Mouse (Mus musculus): ENCODE results near the gene Sulf2. TPM values are rescaled to one million over a fixed set of nuclear protein-coding genes. Genes with fewer than 3 reads are reported as not detected.
A peak's percentile ranks its signal among the peaks of the same experiment; 100 is the strongest.

Sulf2 gene
- polyA plus RNA-seq, 1 experiment from 2014 or later, result 156 TPM

DNA sequence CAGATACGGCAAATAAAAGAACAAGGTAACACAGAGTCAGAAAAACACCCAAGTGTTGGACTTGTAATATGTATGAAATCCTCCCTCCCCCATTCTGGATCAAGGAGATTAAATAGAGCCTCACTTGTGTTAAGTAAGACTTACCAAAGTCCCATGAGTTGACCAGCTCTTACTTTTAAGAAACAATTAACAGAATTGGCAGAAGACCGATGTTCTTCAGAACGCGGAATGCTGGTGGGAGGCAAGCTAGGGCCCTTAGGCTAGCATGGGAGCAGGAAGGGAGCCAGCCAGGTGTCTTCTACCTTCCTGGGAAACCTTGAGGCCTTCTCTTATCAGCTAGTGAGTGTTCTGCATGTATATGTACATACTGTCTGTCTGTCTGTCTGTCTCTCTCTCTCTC is 107.5 kb downstream of the Sulf2 start:
- H3K27me3 ChIP-seq (ENCODE audit: control insufficient read depth, insufficient read depth, low read length), result no peaks in the 10 kb centered on the region
- H3K27ac ChIP-seq (ENCODE audit: low read depth, low read length), result no peak overlapping the region
- H3K4me2 ChIP-seq (ENCODE audit: low read depth), result no peak overlapping the region
- no peak overlapping the region for H3K4me3 ChIP-seq (ENCODE audit: low read depth, low read length)
- no peak overlapping the region for H3K9ac ChIP-seq (ENCODE audit: low read length)
- no peaks in the 10 kb centered on the region for H3K9me3 ChIP-seq (ENCODE audit: control insufficient read depth, low read length)
- no peak for DNase-seq (ENCODE audit: low spot score)
- no peaks in the 10 kb centered on the region for H3K4me1 ChIP-seq (ENCODE audit: control insufficient read depth, insufficient read depth, low read length)
- no peak for ATAC-seq (ENCODE audit: insufficient read depth, low FRiP score, low TSS enrichment)
- peaks cover 8% of the 10 kb centered on the region for H3K36me3 ChIP-seq (ENCODE audit: control insufficient read depth, insufficient read depth, low read length)
- 93% methylated on average over 4 of the region's 4 CpGs for WGBS

GRCm38 (mm10) chr2:166045549-166046501 is 109.6 kb downstream of the Sulf2 start:
- ATAC-seq (ENCODE audit: insufficient read depth, low FRiP score, low TSS enrichment) (no peak), DNase-seq (ENCODE audit: low spot score) (peak; percentile 33)
- Histone ChIP-seq H3K4me1 (ENCODE audit: control insufficient read depth, insufficient read depth, low read length) (no peaks in the 10 kb centered on the region), H3K4me3 (ENCODE audit: low read depth, low read length) (no peak overlapping the region), H3K36me3 (ENCODE audit: control insufficient read depth, insufficient read depth, low read length) (peaks cover 2% of the 10 kb centered on the region; the same call in 1 of the 2 replicates), H3K27ac (ENCODE audit: low read depth, low read length) (no peak overlapping the region), H3K9me3 (ENCODE audit: control insufficient read depth, low read length) (no peaks in the 10 kb centered on the region), H3K4me2 (ENCODE audit: low read depth) (no peak overlapping the region), H3K27me3 (ENCODE audit: control insufficient read depth, insufficient read depth, low read length) (no peaks in the 10 kb centered on the region), H3K9ac (ENCODE audit: low read length) (no peak overlapping the region)
- 84% methylated on average over 10 of the region's 10 CpGs for WGBS

DNA sequence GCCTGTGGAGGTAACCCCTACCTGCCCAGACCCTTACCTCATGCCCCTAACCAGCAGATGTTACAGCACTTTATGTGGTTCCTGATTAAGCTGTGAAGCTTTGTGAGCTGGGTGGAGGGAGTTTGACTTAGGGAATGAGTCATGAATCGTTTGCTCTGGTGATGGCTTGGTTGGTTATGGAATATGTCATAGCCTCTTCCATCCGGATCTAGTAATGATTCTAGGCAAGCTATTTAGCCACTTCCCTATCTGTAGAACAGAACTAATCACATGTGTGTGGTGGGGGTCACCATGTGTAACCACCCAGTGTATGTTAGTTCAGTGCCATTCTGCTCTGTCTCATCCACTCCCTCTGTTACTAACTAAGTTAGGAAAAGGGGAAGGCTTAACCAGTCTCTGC is 110.5 kb downstream of the Sulf2 start:
- Histone ChIP-seq H3K27me3 (ENCODE audit: control insufficient read depth, insufficient read depth, low read length) (no peaks in the 10 kb centered on the region), H3K9me3 (ENCODE audit: control insufficient read depth, low read length) (no peaks in the 10 kb centered on the region), H3K9ac (ENCODE audit: low read length) (no peak overlapping the region), H3K36me3 (ENCODE audit: control insufficient read depth, insufficient read depth, low read length) (peaks cover 2% of the 10 kb centered on the region; the same call in 1 of the 2 replicates), H3K4me1 (ENCODE audit: control insufficient read depth, insufficient read depth, low read length) (no peaks in the 10 kb centered on the region), H3K4me3 (ENCODE audit: low read depth, low read length) (no peak overlapping the region), H3K4me2 (ENCODE audit: low read depth) (no peak overlapping the region), H3K27ac (ENCODE audit: low read depth, low read length) (no peak overlapping the region)
- no peak for ATAC-seq (ENCODE audit: insufficient read depth, low FRiP score, low TSS enrichment)
- 84% methylated on average over 2 of the region's 2 CpGs for WGBS
- no peak for DNase-seq (ENCODE audit: low spot score)

GRCm38 (mm10) chr2:166042542-166042941 is 112.9 kb downstream of the Sulf2 start:
- Histone ChIP-seq H3K4me2 (ENCODE audit: low read depth) (no peak overlapping the region), H3K9me3 (ENCODE audit: control insufficient read depth, low read length) (no peaks in the 10 kb centered on the region), H3K4me1 (ENCODE audit: control insufficient read depth, insufficient read depth, low read length) (no peaks in the 10 kb centered on the region), H3K36me3 (ENCODE audit: control insufficient read depth, insufficient read depth, low read length) (no peaks in the 10 kb centered on the region), H3K27ac (ENCODE audit: low read depth, low read length) (no peak overlapping the region), H3K27me3 (ENCODE audit: control insufficient read depth, insufficient read depth, low read length) (no peaks in the 10 kb centered on the region), H3K9ac (ENCODE audit: low read length) (no peak overlapping the region), H3K4me3 (ENCODE audit: low read depth, low read length) (no peak overlapping the region)
- 85% methylated on average over 1 of the region's 1 CpGs for WGBS
- ATAC-seq (ENCODE audit: insufficient read depth, low FRiP score, low TSS enrichment), result no peak
- no peak for DNase-seq (ENCODE audit: low spot score)

DNA sequence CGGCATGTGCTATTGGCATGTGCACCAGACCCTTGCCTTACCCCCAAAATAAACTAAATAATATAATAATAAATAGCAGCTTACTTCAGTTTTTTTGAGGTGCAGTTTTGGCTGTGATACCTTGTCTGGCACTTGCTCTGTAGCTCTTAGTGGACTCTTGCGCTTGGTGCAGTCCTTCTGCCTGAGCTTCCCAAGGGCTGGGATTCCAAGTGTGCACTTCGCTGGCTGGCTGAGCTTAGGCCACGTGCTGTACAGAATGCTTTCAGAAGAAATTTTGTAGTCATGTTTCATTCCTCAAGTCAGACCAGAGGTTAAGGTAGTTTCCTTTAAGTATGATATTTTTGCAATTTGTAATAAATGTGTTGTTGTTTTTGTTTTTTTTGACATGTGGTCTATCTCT is 115.8 kb downstream of the Sulf2 start:
- H3K4me2 ChIP-seq (ENCODE audit: low read depth), result no peak overlapping the region
- no peaks in the 10 kb centered on the region for H3K4me1 ChIP-seq (ENCODE audit: control insufficient read depth, insufficient read depth, low read length)
- DNase-seq (ENCODE audit: low spot score) (no peak), ATAC-seq (ENCODE audit: insufficient read depth, low FRiP score, low TSS enrichment) (no peak)
- H3K9me3 ChIP-seq (ENCODE audit: control insufficient read depth, low read length), result no peaks in the 10 kb centered on the region
- no peaks in the 10 kb centered on the region for H3K36me3 ChIP-seq (ENCODE audit: control insufficient read depth, insufficient read depth, low read length)
- H3K27me3 ChIP-seq (ENCODE audit: control insufficient read depth, insufficient read depth, low read length), result no peaks in the 10 kb centered on the region
- 88% methylated on average over 4 of the region's 4 CpGs for WGBS
- H3K9ac ChIP-seq (ENCODE audit: low read length), result no peak overlapping the region
- no peak overlapping the region for H3K4me3 ChIP-seq (ENCODE audit: low read depth, low read length)
- no peak overlapping the region for H3K27ac ChIP-seq (ENCODE audit: low read depth, low read length)

GRCm38 (mm10) chr2:166035725-166036124 is 119.7 kb downstream of the Sulf2 start:
- H3K9me3 ChIP-seq (ENCODE audit: control insufficient read depth, low read length), result no peaks in the 10 kb centered on the region
- peaks cover 10% of the 10 kb centered on the region for H3K4me1 ChIP-seq (ENCODE audit: control insufficient read depth, insufficient read depth, low read length)
- H3K27me3 ChIP-seq (ENCODE audit: control insufficient read depth, insufficient read depth, low read length), result no peaks in the 10 kb centered on the region
- 52% methylated on average over 3 of the region's 3 CpGs for WGBS
- no peak overlapping the region for H3K4me2 ChIP-seq (ENCODE audit: low read depth)
- H3K4me3 ChIP-seq (ENCODE audit: low read depth, low read length), result no peak overlapping the region
- no peak overlapping the region for H3K9ac ChIP-seq (ENCODE audit: low read length)
- no peaks in the 10 kb centered on the region for H3K36me3 ChIP-seq (ENCODE audit: control insufficient read depth, insufficient read depth, low read length)
- DNase-seq (ENCODE audit: low spot score) (peak; percentile 49), ATAC-seq (ENCODE audit: insufficient read depth, low FRiP score, low TSS enrichment) (no peak)
- no peak overlapping the region for H3K27ac ChIP-seq (ENCODE audit: low read depth, low read length)

- Histone ChIP-seq H3K27ac (ENCODE audit: low read depth, low read length) (0 out of 2 replicates have a peak overlapping the region, but pooled peaks have one; percentile 27), H3K4me2 (ENCODE audit: low read depth) (no peak overlapping the region), H3K4me1 (ENCODE audit: control insufficient read depth, insufficient read depth, low read length) (peaks cover 16% of the 10 kb centered on the region), H3K27me3 (ENCODE audit: control insufficient read depth, insufficient read depth, low read length) (no peaks in the 10 kb centered on the region), H3K9ac (ENCODE audit: low read length) (no peak overlapping the region), H3K9me3 (ENCODE audit: control insufficient read depth, low read length) (no peaks in the 10 kb centered on the region), H3K4me3 (ENCODE audit: low read depth, low read length) (no peak overlapping the region), H3K36me3 (ENCODE audit: control insufficient read depth, insufficient read depth, low read length) (no peaks in the 10 kb centered on the region)
- 75% methylated on average over 3 of the region's 3 CpGs for WGBS
- DNase-seq (ENCODE audit: low spot score) (no peak), ATAC-seq (ENCODE audit: insufficient read depth, low FRiP score, low TSS enrichment) (no peak)
Measured at GRCm38 (mm10) chr2:166034967-166035490, 120.4 kb downstream of the Sulf2 start.

DNA sequence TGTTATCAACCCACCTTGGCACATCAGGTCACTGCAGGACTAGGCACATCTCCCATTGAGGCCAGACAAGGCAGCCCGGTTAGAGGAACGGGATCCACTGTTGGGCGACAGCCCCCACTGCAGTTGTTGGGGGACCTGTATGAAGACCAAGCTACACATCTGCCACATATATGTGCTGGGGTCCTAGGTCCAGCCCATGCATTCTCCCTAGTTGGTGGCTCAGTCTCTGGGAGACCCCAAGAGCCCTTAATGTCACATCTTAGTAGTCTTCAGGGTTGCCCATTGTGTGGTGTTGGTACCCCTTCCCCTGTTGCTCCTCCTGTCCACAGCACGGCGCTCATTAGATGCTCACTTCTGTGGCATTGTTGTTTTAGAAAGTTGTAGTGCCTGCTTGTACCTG is 122.8 kb downstream of the Sulf2 start:
- Histone ChIP-seq H3K4me3 (ENCODE audit: low read depth, low read length) (no peak overlapping the region), H3K36me3 (ENCODE audit: control insufficient read depth, insufficient read depth, low read length) (no peaks in the 10 kb centered on the region), H3K4me2 (ENCODE audit: low read depth) (no peak overlapping the region), H3K9ac (ENCODE audit: low read length) (no peak overlapping the region), H3K4me1 (ENCODE audit: control insufficient read depth, insufficient read depth, low read length) (peaks cover 23% of the 10 kb centered on the region), H3K27ac (ENCODE audit: low read depth, low read length) (no peak overlapping the region), H3K27me3 (ENCODE audit: control insufficient read depth, insufficient read depth, low read length) (no peaks in the 10 kb centered on the region), H3K9me3 (ENCODE audit: control insufficient read depth, low read length) (no peaks in the 10 kb centered on the region)
- 96% methylated on average over 5 of the region's 5 CpGs for WGBS
- DNase-seq (ENCODE audit: low spot score) (no peak), ATAC-seq (ENCODE audit: insufficient read depth, low FRiP score, low TSS enrichment) (no peak)
